Mouse (Mus musculus): ENCODE results near the gene Tmem33. TPM values are rescaled to one million over a fixed set of nuclear protein-coding genes. Genes with fewer than 3 reads are reported as not detected.

Gene Tmem33
- 117 and 133 TPM in 2 replicates for polyA plus RNA-seq (2016; fragmentation: Nextera tagmentation; extraction: Ambion mirVana)

- Histone ChIP-seq H3K9me3 (no peaks in the 10 kb centered on the region), H3K4me1 (peaks cover 18% of the 10 kb centered on the region), H3K27me3 (ENCODE audit: poor library complexity, severe bottlenecking) (no peaks in the 10 kb centered on the region), H3K27ac (peak within 1 kb of the TSS; percentile 92), H3K36me3 (replicated peaks) (peaks cover 36% of the 10 kb centered on the region), H3K4me3 (peak within 1 kb of the TSS; percentile 77)
- WGBS: under 1% methylated on average over 67 of the region's 67 CpGs
- peak; percentile 92 for DNase-seq (ENCODE audit: extremely low spot score, low spot score)
These were observed at the start of gene Tmem33 for GRCm38 (mm10) chr5:67260531-67261371. TSS of gene Tmem33 (plus strand) at chr5:67260565.

GRCm38 (mm10) chr5:67213168-67213567, 47.2 kb upstream of the Tmem33 start:
- H3K9me3 ChIP-seq: no peaks in the 10 kb centered on the region
- H3K4me1 ChIP-seq: peaks cover 29% of the 10 kb centered on the region
- 17% methylated on average over 5 of the region's 5 CpGs for WGBS
- no peak for DNase-seq (ENCODE audit: extremely low spot score, low spot score)
- no peak overlapping the region for H3K4me3 ChIP-seq
- no peaks in the 10 kb centered on the region for H3K36me3 ChIP-seq (replicated peaks)
- H3K27me3 ChIP-seq (ENCODE audit: poor library complexity, severe bottlenecking): peaks cover 94% of the 10 kb centered on the region
- H3K27ac ChIP-seq: no peak overlapping the region

GRCm38 (mm10) chr5:67215121-67216030, 45.0 kb upstream of the Tmem33 start:
- H3K27ac ChIP-seq: no peak overlapping the region
- H3K4me3 ChIP-seq: peak overlapping the region; percentile 49
- peaks cover 100% of the 10 kb centered on the region for H3K27me3 ChIP-seq (ENCODE audit: poor library complexity, severe bottlenecking)
- 2% methylated on average over 28 of the region's 28 CpGs for WGBS
- peak; percentile 45 for DNase-seq (ENCODE audit: extremely low spot score, low spot score)
- no peaks in the 10 kb centered on the region for H3K36me3 ChIP-seq (replicated peaks)
- peaks cover 29% of the 10 kb centered on the region for H3K4me1 ChIP-seq
- no peaks in the 10 kb centered on the region for H3K9me3 ChIP-seq

- H3K27me3 ChIP-seq (ENCODE audit: poor library complexity, severe bottlenecking): peaks cover 100% of the 10 kb centered on the region
- no peaks in the 10 kb centered on the region for H3K36me3 ChIP-seq (replicated peaks)
- H3K4me1 ChIP-seq: peaks cover 31% of the 10 kb centered on the region
- H3K9me3 ChIP-seq: no peaks in the 10 kb centered on the region
- peak; percentile 53 for DNase-seq (ENCODE audit: extremely low spot score, low spot score)
- under 1% methylated on average over 49 of the region's 49 CpGs for WGBS
- peak overlapping the region; percentile 49 for H3K4me3 ChIP-seq
- H3K27ac ChIP-seq: peak overlapping the region; percentile 51; the same call in 1 of the 2 replicates
These were observed 44.2 kb upstream of the Tmem33 start for GRCm38 (mm10) chr5:67216031-67216778.

GRCm38 (mm10) chr5:67216779-67217095, 43.6 kb upstream of the Tmem33 start:
- 1% methylated on average over 9 of the region's 9 CpGs for WGBS
- no peaks in the 10 kb centered on the region for H3K36me3 ChIP-seq (replicated peaks)
- H3K27me3 ChIP-seq (ENCODE audit: poor library complexity, severe bottlenecking): peaks cover 100% of the 10 kb centered on the region
- H3K4me3 ChIP-seq: peak overlapping the region; percentile 49
- peak overlapping the region; percentile 51; the same call in 1 of the 2 replicates for H3K27ac ChIP-seq
- peaks cover 36% of the 10 kb centered on the region for H3K4me1 ChIP-seq
- no peak for DNase-seq (ENCODE audit: extremely low spot score, low spot score)
- no peaks in the 10 kb centered on the region for H3K9me3 ChIP-seq

GRCm38 (mm10) chr5:67221901-67222300, 38.5 kb upstream of the Tmem33 start:
- peaks cover 10% of the 10 kb centered on the region for H3K9me3 ChIP-seq
- H3K27ac ChIP-seq: no peak overlapping the region
- peaks cover 32% of the 10 kb centered on the region for H3K4me1 ChIP-seq
- 3% methylated on average over 6 of the region's 6 CpGs for WGBS
- peaks cover 100% of the 10 kb centered on the region for H3K27me3 ChIP-seq (ENCODE audit: poor library complexity, severe bottlenecking)
- peak overlapping the region; percentile 47 for H3K4me3 ChIP-seq
- H3K36me3 ChIP-seq (replicated peaks): no peaks in the 10 kb centered on the region
- DNase-seq (ENCODE audit: extremely low spot score, low spot score): no peak

GRCm38 (mm10) chr5:67222440-67223390, 37.6 kb upstream of the Tmem33 start:
- H3K27ac ChIP-seq: peak overlapping the region; percentile 60; the same call in 1 of the 2 replicates
- H3K9me3 ChIP-seq: peaks cover 10% of the 10 kb centered on the region
- WGBS: under 1% methylated on average over 44 of the region's 44 CpGs
- peaks cover 37% of the 10 kb centered on the region for H3K4me1 ChIP-seq
- no peaks in the 10 kb centered on the region for H3K36me3 ChIP-seq (replicated peaks)
- peak overlapping the region; percentile 47 for H3K4me3 ChIP-seq
- H3K27me3 ChIP-seq (ENCODE audit: poor library complexity, severe bottlenecking): peaks cover 100% of the 10 kb centered on the region
- DNase-seq (ENCODE audit: extremely low spot score, low spot score): peak; percentile 66

- H3K4me1 ChIP-seq: peaks cover 45% of the 10 kb centered on the region
- peaks cover 100% of the 10 kb centered on the region for H3K27me3 ChIP-seq (ENCODE audit: poor library complexity, severe bottlenecking)
- H3K36me3 ChIP-seq (replicated peaks): no peaks in the 10 kb centered on the region
- DNase-seq (ENCODE audit: extremely low spot score, low spot score): no peak
- no peak overlapping the region for H3K27ac ChIP-seq
- under 1% methylated on average over 15 of the region's 15 CpGs for WGBS
- peaks cover 10% of the 10 kb centered on the region for H3K9me3 ChIP-seq
- peak overlapping the region; percentile 47 for H3K4me3 ChIP-seq
These were observed 36.8 kb upstream of the Tmem33 start for GRCm38 (mm10) chr5:67223391-67224121.

- peaks cover 10% of the 10 kb centered on the region for H3K9me3 ChIP-seq
- H3K27ac ChIP-seq: no peak overlapping the region
- no peak for DNase-seq (ENCODE audit: extremely low spot score, low spot score)
- H3K4me3 ChIP-seq: no peak overlapping the region
- 13% methylated on average over 6 of the region's 6 CpGs for WGBS
- no peaks in the 10 kb centered on the region for H3K36me3 ChIP-seq (replicated peaks)
- H3K27me3 ChIP-seq (ENCODE audit: poor library complexity, severe bottlenecking): peaks cover 100% of the 10 kb centered on the region
- H3K4me1 ChIP-seq: peaks cover 51% of the 10 kb centered on the region
These were observed 36.3 kb upstream of the Tmem33 start for GRCm38 (mm10) chr5:67224122-67224502.

GRCm38 (mm10) chr5:67225758-67226157, 34.6 kb upstream of the Tmem33 start:
- H3K27me3 ChIP-seq (ENCODE audit: poor library complexity, severe bottlenecking): peaks cover 100% of the 10 kb centered on the region

GRCm38 (mm10) chr5:67227261-67227660, 33.1 kb upstream of the Tmem33 start:
- Histone ChIP-seq H3K27ac (no peak overlapping the region), H3K36me3 (replicated peaks) (no peaks in the 10 kb centered on the region), H3K4me3 (peak overlapping the region; percentile 12), H3K9me3 (peaks cover 10% of the 10 kb centered on the region), H3K27me3 (ENCODE audit: poor library complexity, severe bottlenecking) (peaks cover 100% of the 10 kb centered on the region), H3K4me1 (peaks cover 68% of the 10 kb centered on the region)
- DNase-seq (ENCODE audit: extremely low spot score, low spot score): no peak
- WGBS: 5% methylated on average over 11 of the region's 11 CpGs

More at GRCm38 (mm10) chr5:67225758-67226157, 34.6 kb upstream of the Tmem33 start:
- peaks cover 67% of the 10 kb centered on the region for H3K4me1 ChIP-seq
- WGBS: 49% methylated on average over 7 of the region's 7 CpGs
- no peak for DNase-seq (ENCODE audit: extremely low spot score, low spot score)
- no peaks in the 10 kb centered on the region for H3K36me3 ChIP-seq (replicated peaks)
- no peak overlapping the region for H3K27ac ChIP-seq
- H3K9me3 ChIP-seq: peaks cover 10% of the 10 kb centered on the region
- H3K4me3 ChIP-seq: no peak overlapping the region
